Mouse (Mus musculus) liver, adult 2 months (tissue): Measurements from ENCODE around the gene Sap30bp.

Source experiments
- CTCF ChIP-seq: fragments of 200-500 bp; IDR thresholded peaks from 2 replicates; pipeline ENCODE4 v1.5.1; 2011; ENCODE audit warnings: low read depth, low read length, control low read depth
- POLR2A ChIP-seq: fragments of 200-500 bp; IDR thresholded peaks from 2 replicates; pipeline ENCODE4 v1.6.1; 2011; ENCODE audit warnings: low read length, control low read depth; ENCODE audit not compliant: insufficient read depth; ENCODE audit errors: extremely low read depth

GRCm38 (mm10) chr11:116010146-116010545, 77.1 kb downstream of the Sap30bp start:
- no peak for TF ChIP-seq POLR2A
- no peak for TF ChIP-seq CTCF
